Mouse (Mus musculus): Measurements from ENCODE around the gene Lbh.

- no peak for TF ChIP-seq CTCF (IDR thresholded peaks at IDR 0.05; ENCODE audit: borderline replicate concordance, control insufficient read depth, extremely low read depth, insufficient read depth, low read length, poor library complexity)
- TF ChIP-seq POLR2A (IDR thresholded peaks at IDR 0.05; ENCODE audit: control insufficient read depth, extremely low read depth, insufficient read depth, low read length, poor library complexity), result no peak
Observed at GRCm38 (mm10) chr17:72934146-72934545, 16.0 kb downstream of the Lbh start.
